Mouse (Mus musculus): ENCODE measurements around the gene Mrpl16. TPM values are rescaled to one million over a fixed set of nuclear protein-coding genes. Genes with fewer than 3 reads are reported as not detected.

The Mrpl16 gene
- polyA plus RNA-seq, 1 experiment: 41.1 TPM

Other genes with a start within 250 kb of the Mrpl16 start
- not detected in 2 replicates for gene Ms4a4d, start 233.6 kb upstream of the Mrpl16 start, polyA plus RNA-seq (2012; rRNA removed)
- 1.2 and 2.0 TPM in 2 replicates for gene Ms4a6d, start 165.5 kb upstream of the Mrpl16 start, polyA plus RNA-seq (2012; rRNA removed)
- not detected in 2 replicates for gene Ms4a2, start 146.7 kb upstream of the Mrpl16 start, polyA plus RNA-seq (2012; rRNA removed)
- not detected in 2 replicates for gene Ms4a3, start 129.5 kb upstream of the Mrpl16 start, polyA plus RNA-seq (2012; rRNA removed)
- not detected in 2 replicates for gene Oosp2, start 109.8 kb upstream of the Mrpl16 start, polyA plus RNA-seq (2012; rRNA removed)
- not detected in 2 replicates for gene Oosp1, start 79.2 kb upstream of the Mrpl16 start, polyA plus RNA-seq (2012; rRNA removed)
- gene Oosp3, start 73.3 kb upstream of the Mrpl16 start, polyA plus RNA-seq (2012; rRNA removed): not detected in 2 replicates
- not detected in 2 replicates for gene Gif, start 22.8 kb upstream of the Mrpl16 start, polyA plus RNA-seq (2012; rRNA removed)
- gene Stx3, start 49.0 kb downstream of the Mrpl16 start, polyA plus RNA-seq (2012; rRNA removed): 39.5 and 44.2 TPM in 2 replicates
- 0.18 TPM in 1 of 2 replicates, not detected in the other for gene Olfr1417, start 68.8 kb downstream of the Mrpl16 start, polyA plus RNA-seq (2012; rRNA removed)
- not detected in 2 replicates for gene Olfr1418, start 90.7 kb downstream of the Mrpl16 start, polyA plus RNA-seq (2012; rRNA removed)
- gene Olfr1419, start 104.7 kb downstream of the Mrpl16 start, polyA plus RNA-seq (2012; rRNA removed): 0.18 and 0.19 TPM in 2 replicates
- 0.15 TPM in 1 of 2 replicates, not detected in the other for gene Olfr1420, start 116.2 kb downstream of the Mrpl16 start, polyA plus RNA-seq (2012; rRNA removed)
- gene Patl1, start 142.0 kb downstream of the Mrpl16 start, polyA plus RNA-seq (2012; rRNA removed): 21.0 and 21.2 TPM in 2 replicates
- 34.9 and 36.3 TPM in 2 replicates for gene Osbp, start 195.6 kb downstream of the Mrpl16 start, polyA plus RNA-seq (2012; rRNA removed)

All from frontal cortex, adult 2 months (tissue).